Mouse (Mus musculus) hindbrain, postnatal 0 days (tissue): ENCODE results near the gene Fam107b. TPM values are rescaled to one million over a fixed set of nuclear protein-coding genes. Genes with fewer than 3 reads are reported as not detected.

Source experiments
- ATAC-seq: fragments of 200-750 bp; cut with Nextera tagmentation; 2 replicates; pipeline ENCODE4 v1.8.0; 2017; ENCODE audit warnings: mild to moderate bottlenecking, moderate TSS enrichment, moderate library complexity
- DNase-seq: peaks from one replicate; pipeline ENCODE4 v3.0.0-alpha.2; 2015; ENCODE audit warnings: low spot score
- H3K27ac ChIP-seq: fragments of 300-500 bp; sonication (generic); 2 replicates; pipeline ENCODE4 v1.5.1; 2014; ENCODE audit warnings: mild to moderate bottlenecking
- H3K27me3 ChIP-seq: fragments of 300-500 bp; sonication (generic); 2 replicates; pipeline ENCODE4 v1.6.1; 2014; ENCODE audit warnings: low read length, mixed read lengths; ENCODE audit not compliant: insufficient read depth
- H3K36me3 ChIP-seq: fragments of 300-500 bp; sonication (generic); 2 replicates; pipeline ENCODE4 v1.6.1; 2014; ENCODE audit warnings: low read length, mixed read lengths; ENCODE audit not compliant: insufficient read depth
- H3K4me1 ChIP-seq: fragments of 300-500 bp; sonication (generic); 2 replicates; pipeline ENCODE4 v1.6.1; 2014; ENCODE audit warnings: antibody characterized with exemption, low read length, mixed read lengths; ENCODE audit not compliant: insufficient read depth
- H3K4me2 ChIP-seq: fragments of 300-500 bp; sonication (generic); 2 replicates; pipeline ENCODE4 v1.6.1; 2014; ENCODE audit warnings: low read depth, mild to moderate bottlenecking, low read length, moderate library complexity, mixed read lengths
- H3K4me3 ChIP-seq: fragments of 300-500 bp; sonication (generic); 2 replicates; pipeline ENCODE4 v1.5.1; 2014; ENCODE audit warnings: low read length
- H3K9ac ChIP-seq: fragments of 300-500 bp; sonication (generic); replicated peaks from 2 replicates; pipeline ENCODE4 v1.6.1; 2014; ENCODE audit warnings: mild to moderate bottlenecking, low read length, moderate library complexity, mixed read lengths
- H3K9me3 ChIP-seq: fragments of 300-500 bp; sonication (generic); 2 replicates; pipeline ENCODE4 v1.6.1; 2016; ENCODE audit warnings: low read length, mixed read lengths
- CTCF ChIP-seq: IDR thresholded peaks from 2 replicates; pipeline ENCODE4 v1.5.1; 2016; ENCODE audit warnings: antibody characterized with exemption, control low read depth, low read depth
- WGBS: fragments of 180-500 bp; shearing (Covaris S2); extraction: QIAGEN DNeasy Blood & Tissue Kit; methylation state at CpG from one replicate; pipeline ENCODE4 v1.1.7; 2014; 5-methylcytosine and 5-hydroxymethylcytosine counted together
- polyA plus RNA-seq: library from polyadenylated mRNA; unstranded; fragments of >200 nt; fragmentation: Nextera tagmentation; extraction: Ambion mirVana; gene quantifications from 2 replicates; pipeline ENCODE4 v1.2.1, GENCODE M21; 2015
- total RNA-seq: library from RNA; depleted of rRNA; stranded (reverse); fragments of >200 nt; gene quantifications from 2 replicates; pipeline ENCODE4 v1.2.3, GENCODE M21; 2014

The Fam107b gene
- total and polyA plus RNA-seq, 2 experiments from 2014 or later: 23.6 to 41.3 TPM

- Histone ChIP-seq H3K9ac (no peak overlapping the region), H3K27me3 (no peaks in the 10 kb centered on the region), H3K4me1 (no peaks in the 10 kb centered on the region), H3K4me3 (no peak overlapping the region), H3K36me3 (no peaks in the 10 kb centered on the region), H3K9me3 (no peaks in the 10 kb centered on the region), H3K4me2 (no peak overlapping the region), H3K27ac (no peak overlapping the region)
- 72% methylated on average over 3 of the region's 3 CpGs for WGBS
- ATAC-seq (no peak), DNase-seq (no peak)
- TF ChIP-seq CTCF: no peak
These were observed 15.0 kb downstream of the Fam107b start for GRCm38 (mm10) chr2:3585231-3585783.

DNA sequence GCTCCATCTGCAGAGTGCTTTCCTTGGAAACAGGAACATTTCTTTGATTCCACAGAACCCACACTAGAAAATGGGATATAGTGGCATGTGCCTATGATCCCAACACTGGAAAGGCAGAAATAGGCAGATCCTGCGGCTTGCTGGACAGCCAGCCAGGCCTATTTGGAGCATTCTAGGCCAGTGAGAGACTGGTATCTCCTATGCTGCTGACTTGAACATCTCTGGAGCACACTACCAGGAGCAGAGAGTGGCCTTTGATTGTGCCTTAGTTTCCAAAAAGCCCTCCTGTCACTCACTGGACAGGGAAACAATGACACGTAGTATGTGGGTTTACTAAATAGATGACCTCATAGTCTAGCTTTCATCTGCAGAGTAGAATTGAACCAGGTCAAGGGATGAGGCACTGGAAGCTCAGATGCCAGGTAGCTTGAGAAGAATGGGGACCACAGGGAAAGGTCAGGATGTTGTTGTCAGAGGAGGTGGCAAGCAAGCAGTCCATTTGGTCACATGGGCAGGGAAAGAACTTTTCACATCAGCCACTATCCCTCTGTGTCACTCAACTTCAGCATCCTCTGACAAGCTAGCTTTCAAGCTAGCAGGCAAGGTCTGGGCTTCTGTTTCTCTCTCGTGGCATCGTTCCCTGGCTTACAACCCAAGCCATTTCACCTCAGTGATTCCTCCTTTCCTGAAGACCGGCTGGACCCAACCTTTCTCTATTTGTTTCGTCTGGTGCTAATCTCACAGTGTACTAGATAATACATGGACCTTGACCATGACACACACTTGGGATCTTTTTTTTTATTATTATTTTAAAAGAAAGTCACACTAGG, 20.0 kb downstream of the Fam107b start:
- DNase-seq (peak; percentile 15), ATAC-seq (no peak)
- Histone ChIP-seq H3K36me3 (no peaks in the 10 kb centered on the region), H3K4me2 (no peak overlapping the region), H3K27me3 (no peaks in the 10 kb centered on the region), H3K9me3 (peaks cover 3% of the 10 kb centered on the region; the same call in 1 of the 2 replicates), H3K4me3 (no peak overlapping the region), H3K27ac (no peak overlapping the region), H3K9ac (no peak overlapping the region), H3K4me1 (no peaks in the 10 kb centered on the region)
- TF ChIP-seq CTCF: no peak
- WGBS: 80% methylated on average over 6 of the region's 6 CpGs

DNA sequence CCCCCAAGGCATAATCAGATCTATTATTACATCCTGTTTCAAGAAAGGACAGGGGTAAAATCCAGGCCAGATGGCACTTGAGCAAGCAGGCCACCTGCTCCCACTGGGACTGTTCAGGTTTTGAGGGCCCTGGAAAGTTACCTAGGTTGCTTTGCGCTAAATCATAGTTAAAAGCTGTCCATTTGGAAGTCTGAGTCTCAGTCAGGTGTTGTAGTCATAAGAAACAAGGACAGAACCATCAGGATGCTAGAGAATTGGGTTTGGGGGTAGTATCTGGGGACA, 20.6 kb downstream of the Fam107b start:
- no peaks in the 10 kb centered on the region for H3K27me3 ChIP-seq
- no peak overlapping the region for H3K4me3 ChIP-seq
- no peaks in the 10 kb centered on the region for H3K36me3 ChIP-seq
- no peak overlapping the region for H3K4me2 ChIP-seq
- H3K27ac ChIP-seq: no peak overlapping the region
- no peaks in the 10 kb centered on the region for H3K4me1 ChIP-seq
- DNase-seq (peak; percentile 22), ATAC-seq (no peak)
- no peak for TF ChIP-seq CTCF
- no peak overlapping the region for H3K9ac ChIP-seq
- peaks cover 5% of the 10 kb centered on the region; the same call in 1 of the 2 replicates for H3K9me3 ChIP-seq
- 68% methylated on average over 1 of the region's 1 CpGs for WGBS

- H3K4me3 ChIP-seq: no peak overlapping the region
- no peaks in the 10 kb centered on the region for H3K4me1 ChIP-seq
- ATAC-seq (no peak), DNase-seq (no peak)
- H3K9ac ChIP-seq: no peak overlapping the region
- no peaks in the 10 kb centered on the region for H3K27me3 ChIP-seq
- no peak overlapping the region for H3K27ac ChIP-seq
- WGBS: 69% methylated on average over 2 of the region's 2 CpGs
- TF ChIP-seq CTCF: no peak
- no peaks in the 10 kb centered on the region for H3K36me3 ChIP-seq
- H3K4me2 ChIP-seq: no peak overlapping the region
- H3K9me3 ChIP-seq: peaks cover 5% of the 10 kb centered on the region; the same call in 1 of the 2 replicates
These were observed 24.5 kb downstream of the Fam107b start for GRCm38 (mm10) chr2:3594663-3595318.

GRCm38 (mm10) chr2:3600421-3600820, 30.1 kb downstream of the Fam107b start:
- DNase-seq (no peak), ATAC-seq (no peak)
- Histone ChIP-seq H3K36me3 (no peaks in the 10 kb centered on the region), H3K4me1 (no peaks in the 10 kb centered on the region), H3K9me3 (0 out of 2 replicates have a peak, but pooled peaks cover 1% of the 10 kb centered on the region), H3K27ac (no peak overlapping the region), H3K4me2 (no peak overlapping the region), H3K4me3 (no peak overlapping the region), H3K9ac (no peak overlapping the region), H3K27me3 (no peaks in the 10 kb centered on the region)
- TF ChIP-seq CTCF: no peak
- WGBS: 52% methylated on average over 3 of the region's 3 CpGs

GRCm38 (mm10) chr2:3602599-3602998, 32.3 kb downstream of the Fam107b start:
- DNase-seq: peak; percentile 71
- H3K4me2 ChIP-seq: no peak overlapping the region
- peak; percentile 71 for ATAC-seq
- no peaks in the 10 kb centered on the region for H3K36me3 ChIP-seq
- no peak overlapping the region for H3K9ac ChIP-seq
- TF ChIP-seq CTCF: no peak
- 52% methylated on average over 3 of the region's 3 CpGs for WGBS
- no peak overlapping the region for H3K4me3 ChIP-seq
- no peaks in the 10 kb centered on the region for H3K9me3 ChIP-seq
- H3K27ac ChIP-seq: 0 out of 2 replicates have a peak overlapping the region, but pooled peaks have one; percentile 36
- H3K27me3 ChIP-seq: no peaks in the 10 kb centered on the region
- H3K4me1 ChIP-seq: no peaks in the 10 kb centered on the region

- ATAC-seq (no peak), DNase-seq (peak; percentile 6)
- H3K27ac ChIP-seq: no peak overlapping the region
- H3K9me3 ChIP-seq: no peaks in the 10 kb centered on the region
- H3K36me3 ChIP-seq: no peaks in the 10 kb centered on the region
- 68% methylated on average over 5 of the region's 5 CpGs for WGBS
- no peaks in the 10 kb centered on the region for H3K27me3 ChIP-seq
- H3K4me3 ChIP-seq: no peak overlapping the region
- no peak for TF ChIP-seq CTCF
- H3K4me2 ChIP-seq: no peak overlapping the region
- H3K4me1 ChIP-seq: no peaks in the 10 kb centered on the region
- no peak overlapping the region for H3K9ac ChIP-seq
These were observed 32.9 kb downstream of the Fam107b start for GRCm38 (mm10) chr2:3603181-3603580.
